Mouse (Mus musculus) lung, adult 10 weeks (tissue): ENCODE results near the gene Olfr1131. TPM values are rescaled to one million over a fixed set of nuclear protein-coding genes. Genes with fewer than 3 reads are reported as not detected.

Source experiments
- polyA plus RNA-seq: library from polyadenylated mRNA; stranded (reverse); fragments of 350-450 nt; fragmentation: Illumina TruSeq; extraction: RNeasy Lipid Tissue Mini Kit (QIAGEN cat#74804); gene quantifications from one replicate; pipeline ENCODE4 v1.2.3, GENCODE M21; 2014; ENCODE audit warnings: low read depth, low replicate concordance; ENCODE audit not compliant: insufficient read depth

The Olfr1131 gene
- not detected for polyA plus RNA-seq

GRCm38 (mm10) chr2:87626804-87627203 is at the start of gene Olfr1131:
Gene Olfr1131, plus strand, starts transcription at chr2:87627104.

GRCm38 (mm10) chr2:87605912-87606311 is 21.0 kb upstream of the Olfr1131 start, which contains the start of gene Olfr1130:
Gene Olfr1130, plus strand, starts transcription at chr2:87606212.

GRCm38 (mm10) chr2:87637435-87637834 is 10.5 kb downstream of the Olfr1131 start, which contains the start of gene Olfr1132:
Gene Olfr1132, minus strand, starts transcription at chr2:87637535.

DNA sequence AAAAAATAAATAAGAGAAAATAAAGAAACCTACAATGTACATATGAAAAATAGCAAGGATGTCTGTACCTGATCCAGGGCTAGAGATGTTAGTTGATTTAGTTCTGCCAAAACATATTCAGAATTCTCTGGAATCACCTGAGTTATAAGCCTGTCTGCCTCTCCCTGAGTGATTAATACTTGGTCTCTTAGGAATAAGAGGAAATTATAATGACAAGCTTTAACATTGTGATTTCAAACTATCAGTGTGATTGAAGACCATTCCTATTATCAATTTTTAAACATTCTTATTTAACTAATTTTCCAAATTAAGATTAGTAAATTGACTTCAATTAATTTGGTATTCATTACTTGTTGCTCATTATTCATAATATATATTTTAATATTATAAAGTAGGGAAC is 20.4 kb downstream of the Olfr1131 start, which contains the start of gene Olfr1133:
Gene Olfr1133 (minus strand): TSS at position 101 of the 400 bp plus-strand sequence.

DNA sequence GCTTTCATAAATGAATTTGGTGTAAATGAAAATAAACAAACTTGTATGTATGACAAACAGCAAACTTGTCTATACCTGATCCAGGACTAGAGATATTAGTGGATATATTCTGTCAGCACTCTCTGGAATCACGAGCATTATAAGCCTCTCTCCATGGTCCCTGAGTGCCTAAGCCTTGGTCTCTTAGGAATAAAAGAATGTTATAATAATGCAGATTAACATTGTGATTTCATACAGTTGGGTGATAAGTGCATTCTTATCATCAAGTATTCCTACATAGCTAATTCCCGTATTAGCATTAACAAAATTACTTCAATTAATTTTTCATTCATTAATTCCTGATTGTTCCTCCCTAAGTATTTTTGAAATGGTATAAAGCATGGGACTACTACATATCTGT is 31.5 kb downstream of the Olfr1131 start, which contains the start of gene Olfr1134:
Gene Olfr1134 (minus strand): TSS at position 101 of the 400 bp plus-strand sequence.

DNA sequence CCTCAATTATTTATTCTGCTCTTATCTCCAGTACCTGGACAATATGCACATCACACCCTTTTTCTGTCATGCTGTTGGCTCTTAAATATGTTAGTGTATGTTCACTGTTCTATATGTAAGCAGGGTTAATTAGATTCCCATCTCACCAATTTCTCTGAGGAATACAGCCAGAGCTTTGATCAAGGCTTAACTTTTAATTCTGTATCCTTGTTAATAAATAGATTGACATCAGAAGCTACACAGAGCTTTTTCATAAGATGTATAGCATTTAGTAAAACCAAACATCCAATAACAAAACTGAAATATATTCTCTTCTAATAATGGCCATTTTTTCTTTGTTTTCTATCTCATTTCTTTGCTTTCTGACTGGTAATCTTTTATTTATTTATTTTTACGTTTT is 46.7 kb downstream of the Olfr1131 start, which contains the start of gene Olfr1135:
Gene Olfr1135 (minus strand): TSS at position 101 of the 400 bp plus-strand sequence.

Other genes starting within 250 kb of the Olfr1131 start
- not detected for gene Olfr1122, start 241.3 kb upstream of the Olfr1131 start, polyA plus RNA-seq
- not detected for gene Olfr1123, start 210.5 kb upstream of the Olfr1131 start, polyA plus RNA-seq
- not detected for gene Olfr1124, start 196.8 kb upstream of the Olfr1131 start, polyA plus RNA-seq
- not detected for gene Olfr1126, start 173.1 kb upstream of the Olfr1131 start, polyA plus RNA-seq
- not detected for gene Pramel7, start 130.0 kb upstream of the Olfr1131 start, polyA plus RNA-seq
- not detected for gene Pramel6, start 120.5 kb upstream of the Olfr1131 start, polyA plus RNA-seq
- not detected for gene Olfr153, start 95.3 kb upstream of the Olfr1131 start, polyA plus RNA-seq
- gene Olfr1128, start 81.6 kb upstream of the Olfr1131 start, polyA plus RNA-seq, result not detected
- not detected for gene Olfr1129, start 53.2 kb upstream of the Olfr1131 start, polyA plus RNA-seq
- not detected for gene Olfr1130, start 20.9 kb upstream of the Olfr1131 start, polyA plus RNA-seq
- not detected for gene Olfr1132, start 10.4 kb downstream of the Olfr1131 start, polyA plus RNA-seq
- gene Olfr1133, start 20.3 kb downstream of the Olfr1131 start, polyA plus RNA-seq, result not detected
- gene Olfr1134, start 31.4 kb downstream of the Olfr1131 start, polyA plus RNA-seq, result not detected
- gene Olfr1135, start 46.6 kb downstream of the Olfr1131 start, polyA plus RNA-seq, result not detected
- gene Olfr1136, start 66.8 kb downstream of the Olfr1131 start, polyA plus RNA-seq, result not detected
- not detected for gene Olfr1137, start 86.1 kb downstream of the Olfr1131 start, polyA plus RNA-seq
- gene Olfr1138, start 112.9 kb downstream of the Olfr1131 start, polyA plus RNA-seq, result not detected
- gene Olfr1140, start 116.6 kb downstream of the Olfr1131 start, polyA plus RNA-seq, result not detected
- gene Olfr1141, start 126.9 kb downstream of the Olfr1131 start, polyA plus RNA-seq, result not detected
- not detected for gene Olfr152, start 152.4 kb downstream of the Olfr1131 start, polyA plus RNA-seq
- gene Olfr1143, start 173.5 kb downstream of the Olfr1131 start, polyA plus RNA-seq, result not detected
- not detected for gene Olfr1145, start 182.7 kb downstream of the Olfr1131 start, polyA plus RNA-seq
- gene Olfr1148, start 203.4 kb downstream of the Olfr1131 start, polyA plus RNA-seq, result not detected
- not detected for gene Olfr1150-ps1, start 216.9 kb downstream of the Olfr1131 start, polyA plus RNA-seq
- gene Olfr1151, start 228.8 kb downstream of the Olfr1131 start, polyA plus RNA-seq, result not detected
- gene Olfr1152, start 239.4 kb downstream of the Olfr1131 start, polyA plus RNA-seq, result not detected